Mouse (Mus musculus) intestine, embryonic 16.5 days (tissue): ENCODE results near the gene Pitpnc1. TPM values are rescaled to one million over a fixed set of nuclear protein-coding genes. Genes with fewer than 3 reads are reported as not detected.
A peak's percentile ranks its signal among the peaks of the same experiment; 100 is the strongest.

Source experiments
- ATAC-seq: fragments of 200-750 bp; cut with Nextera tagmentation; 2 replicates; pipeline ENCODE4 v1.8.0; 2017; ENCODE audit warnings: moderate TSS enrichment, moderate library complexity
- H3K27ac ChIP-seq: fragments of 300-500 bp; sonication (generic); 2 replicates; pipeline ENCODE4 v1.5.1; 2014; ENCODE audit warnings: mild to moderate bottlenecking, low read length
- H3K27me3 ChIP-seq: fragments of 300-500 bp; sonication (generic); replicated peaks from 2 replicates; pipeline ENCODE4 v1.6.1; 2014; ENCODE audit warnings: low read length, control low read depth, mixed read lengths; ENCODE audit not compliant: control insufficient read depth, insufficient read depth
- H3K36me3 ChIP-seq: fragments of 300-500 bp; sonication (generic); 2 replicates; pipeline ENCODE4 v1.6.1; 2014; ENCODE audit warnings: low read length, control low read depth; ENCODE audit not compliant: control insufficient read depth, insufficient read depth
- H3K4me1 ChIP-seq: fragments of 300-500 bp; sonication (generic); 2 replicates; pipeline ENCODE4 v1.6.1; 2014; ENCODE audit warnings: low read length, control low read depth, mixed read lengths; ENCODE audit not compliant: control insufficient read depth, insufficient read depth
- H3K4me2 ChIP-seq: fragments of 300-500 bp; sonication (generic); 2 replicates; pipeline ENCODE4 v1.6.1; 2014; ENCODE audit warnings: low read depth, low read length, control low read depth
- H3K4me3 ChIP-seq: fragments of 300-500 bp; sonication (generic); 2 replicates; pipeline ENCODE4 v1.5.1; 2014; ENCODE audit warnings: mild to moderate bottlenecking, low read length
- H3K9ac ChIP-seq: fragments of 300-500 bp; sonication (generic); 2 replicates; pipeline ENCODE4 v1.6.1; 2014; ENCODE audit warnings: low read depth, low read length
- H3K9me3 ChIP-seq: fragments of 300-500 bp; sonication (generic); 2 replicates; pipeline ENCODE4 v1.6.1; 2016; ENCODE audit warnings: low read length, control low read depth; ENCODE audit not compliant: control insufficient read depth
- WGBS: fragments of 180-500 bp; shearing (Covaris S2); extraction: QIAGEN DNeasy Blood & Tissue Kit; methylation state at CpG from one replicate; pipeline ENCODE4 v1.1.7; 2014; 5-methylcytosine and 5-hydroxymethylcytosine counted together
- polyA plus RNA-seq: library from polyadenylated mRNA; unstranded; fragments of >200 nt; fragmentation: Nextera tagmentation; extraction: Ambion mirVana; gene quantifications from 2 replicates; pipeline ENCODE4 v1.2.1, GENCODE M21; 2015

The Pitpnc1 gene
- polyA plus RNA-seq, 1 experiment from 2014 or later: 10.6 TPM

GRCm38 (mm10) chr11:107255185-107255584 is 215.3 kb downstream of the Pitpnc1 start:
- Histone ChIP-seq H3K9ac (no peak overlapping the region), H3K4me2 (no peak overlapping the region), H3K9me3 (no peaks in the 10 kb centered on the region), H3K36me3 (no peaks in the 10 kb centered on the region), H3K27ac (no peak overlapping the region), H3K27me3 (no peaks in the 10 kb centered on the region), H3K4me3 (no peak overlapping the region), H3K4me1 (no peaks in the 10 kb centered on the region)
- ATAC-seq: 0 out of 2 replicates have a peak, but pooled peaks have one; percentile 38
- WGBS: 74% methylated on average over 11 of the region's 11 CpGs

GRCm38 (mm10) chr11:107254181-107254580 is 216.3 kb downstream of the Pitpnc1 start:
- H3K36me3 ChIP-seq: no peaks in the 10 kb centered on the region
- H3K4me3 ChIP-seq: no peak overlapping the region
- no peaks in the 10 kb centered on the region for H3K9me3 ChIP-seq
- WGBS: 86% methylated on average over 7 of the region's 7 CpGs
- no peak overlapping the region for H3K4me2 ChIP-seq
- H3K27ac ChIP-seq: no peak overlapping the region
- ATAC-seq: no peak
- no peak overlapping the region for H3K9ac ChIP-seq
- no peaks in the 10 kb centered on the region for H3K27me3 ChIP-seq
- no peaks in the 10 kb centered on the region for H3K4me1 ChIP-seq

DNA sequence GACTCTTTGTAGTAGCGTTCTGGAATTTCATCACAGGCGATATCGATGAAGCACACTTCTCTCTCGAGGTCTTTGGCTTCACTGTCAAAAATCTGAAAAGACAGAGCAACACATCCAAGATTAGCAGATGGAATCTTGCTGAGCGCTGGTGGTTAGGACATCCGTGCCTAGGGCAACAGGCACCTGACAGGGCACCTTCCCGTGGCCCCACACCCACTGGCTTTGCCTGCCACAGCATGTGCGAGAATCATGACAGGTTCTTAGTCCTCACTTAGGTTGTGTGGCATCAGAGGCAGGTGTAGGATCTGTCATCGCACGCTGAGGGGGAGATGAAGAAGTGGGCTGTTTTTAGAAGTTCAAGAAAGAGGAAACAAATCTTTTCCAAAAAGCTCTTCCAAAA is 218.5 kb downstream of the Pitpnc1 start:
- no peaks in the 10 kb centered on the region for H3K4me1 ChIP-seq
- WGBS: 84% methylated on average over 10 of the region's 10 CpGs
- no peak overlapping the region for H3K4me2 ChIP-seq
- ATAC-seq: no peak
- no peak overlapping the region for H3K4me3 ChIP-seq
- no peaks in the 10 kb centered on the region for H3K9me3 ChIP-seq
- no peak overlapping the region for H3K27ac ChIP-seq
- no peak overlapping the region for H3K9ac ChIP-seq
- no peaks in the 10 kb centered on the region for H3K27me3 ChIP-seq
- no peaks in the 10 kb centered on the region for H3K36me3 ChIP-seq

GRCm38 (mm10) chr11:107251460-107251859 is 219.0 kb downstream of the Pitpnc1 start:
- no peak for ATAC-seq
- H3K36me3 ChIP-seq: no peaks in the 10 kb centered on the region
- no peak overlapping the region for H3K27ac ChIP-seq
- no peaks in the 10 kb centered on the region for H3K9me3 ChIP-seq
- no peak overlapping the region for H3K9ac ChIP-seq
- no peaks in the 10 kb centered on the region for H3K4me1 ChIP-seq
- no peak overlapping the region for H3K4me2 ChIP-seq
- WGBS: 82% methylated on average over 7 of the region's 7 CpGs
- H3K27me3 ChIP-seq: no peaks in the 10 kb centered on the region
- H3K4me3 ChIP-seq: no peak overlapping the region

GRCm38 (mm10) chr11:107250882-107251281 is 219.6 kb downstream of the Pitpnc1 start:
- H3K9me3 ChIP-seq: no peaks in the 10 kb centered on the region
- H3K9ac ChIP-seq: no peak overlapping the region
- no peaks in the 10 kb centered on the region for H3K4me1 ChIP-seq
- 91% methylated on average over 8 of the region's 8 CpGs for WGBS
- no peaks in the 10 kb centered on the region for H3K27me3 ChIP-seq
- H3K4me2 ChIP-seq: no peak overlapping the region
- ATAC-seq: no peak
- no peak overlapping the region for H3K27ac ChIP-seq
- H3K4me3 ChIP-seq: no peak overlapping the region
- H3K36me3 ChIP-seq: no peaks in the 10 kb centered on the region

DNA sequence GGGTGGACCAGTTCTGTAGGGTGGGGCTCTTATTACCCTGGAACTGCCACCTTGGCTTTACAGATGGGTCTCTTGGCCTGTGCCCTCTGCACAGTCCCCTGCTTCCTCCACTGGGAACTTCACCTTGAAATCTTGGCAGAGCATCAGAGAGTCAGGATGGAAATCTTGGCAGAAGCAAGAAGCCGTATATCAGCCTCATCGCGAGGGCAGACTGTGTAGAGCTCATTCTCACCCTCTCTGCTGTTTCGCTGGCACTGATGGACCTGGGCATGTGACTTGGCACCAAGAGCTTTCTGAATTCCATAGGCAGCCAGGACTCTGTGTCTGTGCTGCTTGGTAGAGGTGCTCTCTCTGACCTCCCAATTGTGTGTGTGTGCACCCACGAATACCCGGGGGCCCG is 221.7 kb downstream of the Pitpnc1 start:
- Histone ChIP-seq H3K4me3 (no peak overlapping the region), H3K4me1 (no peaks in the 10 kb centered on the region), H3K9ac (no peak overlapping the region), H3K9me3 (peaks cover 3% of the 10 kb centered on the region; the same call in 1 of the 2 replicates), H3K27me3 (no peaks in the 10 kb centered on the region), H3K27ac (no peak overlapping the region), H3K36me3 (no peaks in the 10 kb centered on the region), H3K4me2 (no peak overlapping the region)
- no peak for ATAC-seq
- 86% methylated on average over 7 of the region's 7 CpGs for WGBS

GRCm38 (mm10) chr11:107245657-107246056 is 224.8 kb downstream of the Pitpnc1 start:
- Histone ChIP-seq H3K4me3 (no peak overlapping the region), H3K36me3 (no peaks in the 10 kb centered on the region), H3K4me2 (no peak overlapping the region), H3K27me3 (no peaks in the 10 kb centered on the region), H3K4me1 (no peaks in the 10 kb centered on the region), H3K27ac (no peak overlapping the region), H3K9me3 (peaks cover 3% of the 10 kb centered on the region; the same call in 1 of the 2 replicates), H3K9ac (no peak overlapping the region)
- WGBS: 93% methylated on average over 7 of the region's 7 CpGs
- no peak for ATAC-seq

GRCm38 (mm10) chr11:107243126-107243525 is 227.4 kb downstream of the Pitpnc1 start:
- no peak overlapping the region for H3K9ac ChIP-seq
- H3K27me3 ChIP-seq: no peaks in the 10 kb centered on the region
- no peak for ATAC-seq
- H3K27ac ChIP-seq: no peak overlapping the region
- H3K36me3 ChIP-seq: no peaks in the 10 kb centered on the region
- no peaks in the 10 kb centered on the region for H3K4me1 ChIP-seq
- peaks cover 3% of the 10 kb centered on the region; the same call in 1 of the 2 replicates for H3K9me3 ChIP-seq
- WGBS: 86% methylated on average over 6 of the region's 6 CpGs
- H3K4me2 ChIP-seq: no peak overlapping the region
- H3K4me3 ChIP-seq: no peak overlapping the region

- no peak overlapping the region for H3K4me3 ChIP-seq
- no peaks in the 10 kb centered on the region for H3K4me1 ChIP-seq
- no peak overlapping the region for H3K9ac ChIP-seq
- no peak overlapping the region for H3K27ac ChIP-seq
- H3K4me2 ChIP-seq: no peak overlapping the region
- WGBS: 85% methylated on average over 7 of the region's 7 CpGs
- ATAC-seq: no peak
- no peaks in the 10 kb centered on the region for H3K36me3 ChIP-seq
- no peaks in the 10 kb centered on the region for H3K27me3 ChIP-seq
- H3K9me3 ChIP-seq: peaks cover 3% of the 10 kb centered on the region; the same call in 1 of the 2 replicates
Measured at GRCm38 (mm10) chr11:107241678-107242077, 228.8 kb downstream of the Pitpnc1 start.

- no peak for ATAC-seq
- H3K4me2 ChIP-seq: no peak overlapping the region
- no peaks in the 10 kb centered on the region for H3K27me3 ChIP-seq
- H3K4me1 ChIP-seq: no peaks in the 10 kb centered on the region
- no peak overlapping the region for H3K9ac ChIP-seq
- no peaks in the 10 kb centered on the region for H3K9me3 ChIP-seq
- no peaks in the 10 kb centered on the region for H3K36me3 ChIP-seq
- H3K27ac ChIP-seq: no peak overlapping the region
- WGBS: 90% methylated on average over 6 of the region's 6 CpGs
- H3K4me3 ChIP-seq: no peak overlapping the region
Measured at GRCm38 (mm10) chr11:107238506-107238905, 232.0 kb downstream of the Pitpnc1 start.
